Mouse (Mus musculus) thymus, adult 2 months (tissue): Measurements from ENCODE around the gene Ecm2.

ENCODE experiments used
- CTCF ChIP-seq: fragments of 200-500 bp; IDR thresholded peaks from 2 replicates; pipeline ENCODE4 v1.5.1; 2012; ENCODE audit warnings: mild to moderate bottlenecking, control low read depth, low read length, moderate library complexity, borderline replicate concordance; ENCODE audit not compliant: control insufficient read depth, poor library complexity, insufficient read depth; ENCODE audit errors: extremely low read depth
- POLR2A ChIP-seq: fragments of 200-500 bp; IDR thresholded peaks from 2 replicates; pipeline ENCODE4 v1.6.1; 2012; ENCODE audit warnings: mild to moderate bottlenecking, low read length, control low read depth, moderate library complexity; ENCODE audit not compliant: control insufficient read depth, poor library complexity, insufficient read depth; ENCODE audit errors: extremely low read depth

DNA sequence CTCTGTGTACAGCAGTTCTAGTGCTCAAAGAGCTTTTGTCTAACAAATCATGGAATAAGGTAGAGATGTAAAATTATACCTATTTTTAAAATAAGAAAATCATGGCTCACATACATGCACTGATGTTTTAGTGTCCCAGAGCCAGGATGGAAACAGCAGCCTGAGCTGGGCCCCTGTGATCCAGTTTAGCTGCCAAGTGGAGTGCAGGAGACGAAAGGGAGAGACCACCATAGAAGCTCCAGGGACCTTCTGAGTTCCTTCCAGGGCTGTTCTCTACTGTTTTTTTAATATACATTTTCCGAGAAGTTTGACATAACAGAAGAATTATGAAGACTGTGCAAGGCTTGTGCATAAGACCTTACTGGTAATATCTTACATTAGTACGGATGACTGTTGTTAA, 26.7 kb upstream of the Ecm2 start:
- no peak for TF ChIP-seq CTCF
- no peak for TF ChIP-seq POLR2A
